ENCODE assay signal across 19 mouse cellular contexts in the genomic region with DNA sequence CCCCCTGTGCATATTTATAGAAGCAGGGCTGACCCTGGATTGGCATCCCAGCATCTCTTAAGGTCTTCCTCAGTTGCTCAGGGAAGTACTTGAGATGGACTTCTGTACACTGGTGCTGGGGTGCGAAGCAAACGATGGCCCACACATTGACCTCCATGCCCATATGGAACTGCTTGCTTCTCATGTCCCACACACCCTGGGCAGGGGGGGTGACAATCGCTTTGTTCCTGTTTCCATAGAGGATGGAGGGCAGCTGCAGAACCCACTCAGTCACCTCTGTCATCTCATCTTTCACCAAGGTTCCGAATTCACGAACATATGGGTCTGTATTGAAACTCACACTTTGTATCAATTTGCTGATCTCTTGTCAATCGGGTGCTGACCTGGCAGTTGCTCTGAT.
DNase-seq lines count a peak whose midpoint lies in the region; ATAC-seq lines count a peak whose summit lies in the region.
"Had no signal": no experiment of that assay in that cellular context is flagged by ENCODE, and none has a peak within 500 bp of the region (broad histone marks: within the 10 kb centered on the region; RNA-seq: fewer than 3 reads in every experiment).

No protein-coding gene starts in this region.

- no peak overlapping the region for H3K9ac ChIP-seq in limb, embryonic 15.5 days
- H3K9ac ChIP-seq in liver, embryonic 12.5 days: no peak overlapping the region
- H3K9ac ChIP-seq: embryonic facial prominence, embryonic 12.5 days; forebrain, embryonic 13.5 days; forebrain, embryonic 15.5 days had no signal

- no peaks in the 10 kb centered on the region for H3K27me3 ChIP-seq in limb, embryonic 15.5 days
- no peaks in the 10 kb centered on the region for H3K27me3 ChIP-seq in limb, embryonic 10.5 days (ENCODE audit: low read depth, poor library complexity, severe bottlenecking)
- no peaks in the 10 kb centered on the region for H3K27me3 ChIP-seq in liver, embryonic 12.5 days (replicated peaks)
- H3K27me3 ChIP-seq: embryonic facial prominence, embryonic 12.5 days; forebrain, embryonic 13.5 days; forebrain, embryonic 15.5 days had no signal

- no peak overlapping the region for H3K27ac ChIP-seq in limb, embryonic 15.5 days
- H3K27ac ChIP-seq in limb, embryonic 10.5 days: no peak overlapping the region
- H3K27ac ChIP-seq in liver, embryonic 12.5 days: no peak overlapping the region
- H3K27ac ChIP-seq: embryonic facial prominence, embryonic 10.5 days; embryonic facial prominence, embryonic 12.5 days; forebrain, embryonic 13.5 days; forebrain, embryonic 15.5 days had no signal

- H3K36me3 ChIP-seq in limb, embryonic 15.5 days: no peaks in the 10 kb centered on the region
- no peaks in the 10 kb centered on the region for H3K36me3 ChIP-seq in limb, embryonic 10.5 days
- H3K36me3 ChIP-seq in liver, embryonic 12.5 days: no peaks in the 10 kb centered on the region
- H3K36me3 ChIP-seq: embryonic facial prominence, embryonic 10.5 days; embryonic facial prominence, embryonic 12.5 days; forebrain, embryonic 15.5 days had no signal

- DNase-seq in limb, embryonic 10.5 days (ENCODE audit: low spot score): no peak
- no peak for DNase-seq in right cerebral cortex, postnatal 10 days (ENCODE audit: low spot score in 2 of 2)
- DNase-seq: adrenal gland, adult 2 months; adrenal gland, postnatal 10 days; adrenal gland, postnatal 25 days; cerebellum, adult 11 months; cerebellum, adult 18-20 months; cerebellum, adult 8-10 months; cerebellum, adult 9-11 months; cerebellum, postnatal 14 days; cerebellum, postnatal 36 days had no signal

- H3K9me3 ChIP-seq in limb, embryonic 15.5 days: no peaks in the 10 kb centered on the region
- no peaks in the 10 kb centered on the region for H3K9me3 ChIP-seq in limb, embryonic 10.5 days (replicated peaks)
- H3K9me3 ChIP-seq in liver, embryonic 12.5 days (replicated peaks): no peaks in the 10 kb centered on the region
- H3K9me3 ChIP-seq: embryonic facial prominence, embryonic 10.5 days; embryonic facial prominence, embryonic 12.5 days; forebrain, embryonic 13.5 days; forebrain, embryonic 15.5 days had no signal

- 0 out of 2 replicates have a peak, but pooled peaks have one; percentile 14 for ATAC-seq in limb, embryonic 15.5 days (ENCODE audit: insufficient number of reproducible peaks, low FRiP score, low TSS enrichment, low read depth)
- ATAC-seq in granulocyte monocyte progenitor cell, adult 5-6 weeks (replicated peaks; ENCODE audit: poor library complexity, severe bottlenecking): peak; percentile 63; the same call in 1 of the 2 replicates
- ATAC-seq in megakaryocyte progenitor cell, adult 5-6 weeks (replicated peaks; ENCODE audit: poor library complexity): peak; percentile 58; the same call in 1 of the 2 replicates
- no peak for ATAC-seq in liver, embryonic 12.5 days
- ATAC-seq: forebrain, embryonic 13.5 days; forebrain, embryonic 15.5 days had no signal

- 89% methylated on average over 6 of the region's 6 CpGs for WGBS in limb, embryonic 15.5 days
- WGBS in limb, embryonic 10.5 days: 91% methylated on average over 6 of the region's 6 CpGs
- 68% methylated on average over 6 of the region's 6 CpGs for WGBS in liver, embryonic 12.5 days (ENCODE audit: insufficient replicate concordance)

- no peaks in the 10 kb centered on the region for H3K4me1 ChIP-seq in limb, embryonic 15.5 days
- H3K4me1 ChIP-seq in limb, embryonic 10.5 days: no peaks in the 10 kb centered on the region
- no peaks in the 10 kb centered on the region for H3K4me1 ChIP-seq in liver, embryonic 12.5 days
- H3K4me1 ChIP-seq: embryonic facial prominence, embryonic 10.5 days; embryonic facial prominence, embryonic 12.5 days; forebrain, embryonic 13.5 days; forebrain, embryonic 15.5 days had no signal

- H3K4me2 ChIP-seq in limb, embryonic 15.5 days: no peak overlapping the region
- no peak overlapping the region for H3K4me2 ChIP-seq in liver, embryonic 12.5 days
- H3K4me2 ChIP-seq: embryonic facial prominence, embryonic 12.5 days; forebrain, embryonic 13.5 days; forebrain, embryonic 15.5 days had no signal

- H3K4me3 ChIP-seq in limb, embryonic 15.5 days: no peak overlapping the region
- H3K4me3 ChIP-seq in limb, embryonic 10.5 days: no peak overlapping the region
- H3K4me3 ChIP-seq in liver, embryonic 12.5 days: no peak overlapping the region
- H3K4me3 ChIP-seq: embryonic facial prominence, embryonic 10.5 days; embryonic facial prominence, embryonic 12.5 days; forebrain, embryonic 13.5 days; forebrain, embryonic 15.5 days had no signal
